Mouse (Mus musculus) kidney, postnatal 36 days (tissue): ENCODE data around the gene Hemgn.

Experiments
- DNase-seq, 2 experiments: peaks; one replicate each; pipeline ENCODE4 v3.0.0; 2021 to 2022; ENCODE audit warnings: mixed read lengths in 2 of 2

The Hemgn gene

GRCm38 (mm10) chr4:46413406-46413805 is at the start of gene Hemgn:
Gene Hemgn (minus strand): TSS chr4:46413506.
- no peak for DNase-seq

- no peak for DNase-seq
Measured at GRCm38 (mm10) chr4:46458411-46458810, 45.1 kb upstream of the Hemgn start.

- DNase-seq = no peak
Measured at GRCm38 (mm10) chr4:46457186-46457585, 43.9 kb upstream of the Hemgn start.

- DNase-seq = no peak
Measured at GRCm38 (mm10) chr4:46456762-46457161, 43.5 kb upstream of the Hemgn start.

GRCm38 (mm10) chr4:46454097-46454864 is 41.0 kb upstream of the Hemgn start:
- no peak for DNase-seq

- peak in 1 of 2 experiments; percentile 12 for DNase-seq
Measured at GRCm38 (mm10) chr4:46452855-46453719, 39.8 kb upstream of the Hemgn start.

GRCm38 (mm10) chr4:46452481-46452850 is 39.2 kb upstream of the Hemgn start:
- DNase-seq = peak; percentile 48 to 60

- DNase-seq = peak; percentile 71 to 85
Measured at GRCm38 (mm10) chr4:46451758-46452480, 38.6 kb upstream of the Hemgn start.

GRCm38 (mm10) chr4:46451240-46451757 is 38.0 kb upstream of the Hemgn start:
- peak; percentile 62 to 83 for DNase-seq

GRCm38 (mm10) chr4:46450519-46451131 is 37.3 kb upstream of the Hemgn start, which contains the start of gene Anp32b:
Gene Anp32b (plus strand): TSS chr4:46450902.
- peak; percentile 91 to 96 for DNase-seq

GRCm38 (mm10) chr4:46450020-46450518 is 36.8 kb upstream of the Hemgn start:
- DNase-seq = no peak

GRCm38 (mm10) chr4:46448886-46449285 is 35.6 kb upstream of the Hemgn start:
- no peak for DNase-seq

- DNase-seq = no peak
Measured at GRCm38 (mm10) chr4:46447461-46447860, 34.2 kb upstream of the Hemgn start.

- no peak for DNase-seq
Measured at GRCm38 (mm10) chr4:46445237-46445945, 32.1 kb upstream of the Hemgn start.

- DNase-seq = no peak
Measured at GRCm38 (mm10) chr4:46442501-46442900, 29.2 kb upstream of the Hemgn start.

- DNase-seq = no peak
Measured at GRCm38 (mm10) chr4:46432339-46433036, 19.2 kb upstream of the Hemgn start.

GRCm38 (mm10) chr4:46428903-46429499 is 15.7 kb upstream of the Hemgn start:
- DNase-seq = no peak

- DNase-seq = no peak
Measured at GRCm38 (mm10) chr4:46422625-46423024, 9.3 kb upstream of the Hemgn start.

- DNase-seq = no peak
Measured at GRCm38 (mm10) chr4:46418851-46419250, 5.5 kb upstream of the Hemgn start.

- DNase-seq = peak; percentile 19 to 53
Measured at GRCm38 (mm10) chr4:46417491-46417890, 4.2 kb upstream of the Hemgn start.
